Mouse (Mus musculus) neural tube, embryonic 12.5 days (tissue): Measurements from ENCODE around the gene Dusp3. TPM values are rescaled to one million over a fixed set of nuclear protein-coding genes. Genes with fewer than 3 reads are reported as not detected.

Experiments
- ATAC-seq: fragments of 200-750 bp; cut with Nextera tagmentation; 2 replicates; pipeline ENCODE4 v1.8.0; 2017; ENCODE audit warnings: low read depth, mild to moderate bottlenecking, moderate TSS enrichment, moderate library complexity; ENCODE audit not compliant: low FRiP score
- H3K27ac ChIP-seq: fragments of 300-500 bp; sonication (generic); 2 replicates; pipeline ENCODE4 v1.5.1; 2016
- H3K27me3 ChIP-seq: fragments of 300-500 bp; sonication (generic); replicated peaks from 2 replicates; pipeline ENCODE4 v1.6.1; 2016; ENCODE audit warnings: mild to moderate bottlenecking
- H3K36me3 ChIP-seq: fragments of 300-500 bp; sonication (generic); 2 replicates; pipeline ENCODE4 v1.6.1; 2016; ENCODE audit warnings: mild to moderate bottlenecking
- H3K4me1 ChIP-seq: fragments of 300-500 bp; sonication (generic); 2 replicates; pipeline ENCODE4 v1.6.1; 2016
- H3K4me2 ChIP-seq: fragments of 300-500 bp; sonication (generic); replicated peaks from 2 replicates; pipeline ENCODE4 v1.6.1; 2016; ENCODE audit warnings: mild to moderate bottlenecking
- H3K4me3 ChIP-seq: fragments of 300-500 bp; sonication (generic); 2 replicates; pipeline ENCODE4 v1.5.1; 2016
- H3K9ac ChIP-seq: fragments of 300-500 bp; sonication (generic); 2 replicates; pipeline ENCODE4 v1.6.1; 2016; ENCODE audit warnings: mild to moderate bottlenecking
- H3K9me3 ChIP-seq: fragments of 300-500 bp; sonication (generic); 2 replicates; pipeline ENCODE4 v1.6.1; 2016; ENCODE audit warnings: mild to moderate bottlenecking
- WGBS: fragments of 180-500 bp; shearing (Covaris S2); methylation state at CpG from one replicate; pipeline ENCODE4 v1.1.7; 2016; 5-methylcytosine and 5-hydroxymethylcytosine counted together
- polyA plus RNA-seq: library from polyadenylated mRNA; unstranded; fragments of >200 nt; fragmentation: Nextera tagmentation; extraction: Ambion mirVana; gene quantifications from 2 replicates; pipeline ENCODE4 v1.2.1, GENCODE M21; 2016

The Dusp3 gene
- polyA plus RNA-seq, 1 experiment from 2014 or later: 15.6 TPM

- Histone ChIP-seq H3K9me3 (no peaks in the 10 kb centered on the region), H3K9ac (no peak overlapping the region), H3K27me3 (peaks cover 5% of the 10 kb centered on the region; the same call in 1 of the 2 replicates), H3K36me3 (no peaks in the 10 kb centered on the region), H3K4me1 (peaks cover 12% of the 10 kb centered on the region), H3K4me2 (peak overlapping the region; percentile 28), H3K27ac (no peak overlapping the region), H3K4me3 (no peak overlapping the region)
- WGBS: 34% methylated on average over 24 of the region's 24 CpGs
- ATAC-seq: no peak
Observed at GRCm38 (mm10) chr11:101952541-101953341, 34.1 kb downstream of the Dusp3 start.

- Histone ChIP-seq H3K9me3 (no peaks in the 10 kb centered on the region), H3K4me3 (no peak overlapping the region), H3K27ac (no peak overlapping the region), H3K27me3 (peaks cover 5% of the 10 kb centered on the region; the same call in 1 of the 2 replicates), H3K4me1 (peaks cover 12% of the 10 kb centered on the region), H3K36me3 (no peaks in the 10 kb centered on the region), H3K9ac (no peak overlapping the region), H3K4me2 (no peak overlapping the region)
- WGBS: 89% methylated on average over 5 of the region's 5 CpGs
- no peak for ATAC-seq
Observed at GRCm38 (mm10) chr11:101950021-101950420, 36.8 kb downstream of the Dusp3 start.

GRCm38 (mm10) chr11:101946525-101946924, 40.3 kb downstream of the Dusp3 start:
- 21% methylated on average over 5 of the region's 5 CpGs for WGBS

GRCm38 (mm10) chr11:101943055-101943454, 43.8 kb downstream of the Dusp3 start:
- Histone ChIP-seq H3K9ac (no peak overlapping the region), H3K36me3 (no peaks in the 10 kb centered on the region), H3K4me1 (no peaks in the 10 kb centered on the region), H3K4me3 (no peak overlapping the region), H3K9me3 (no peaks in the 10 kb centered on the region), H3K4me2 (no peak overlapping the region), H3K27ac (no peak overlapping the region), H3K27me3 (peaks cover 1% of the 10 kb centered on the region; the same call in 1 of the 2 replicates)
- ATAC-seq: no peak
- 33% methylated on average over 3 of the region's 3 CpGs for WGBS

More at GRCm38 (mm10) chr11:101946525-101946924, 40.3 kb downstream of the Dusp3 start:
- H3K36me3 ChIP-seq: no peaks in the 10 kb centered on the region
- no peaks in the 10 kb centered on the region for H3K9me3 ChIP-seq
- H3K4me3 ChIP-seq: no peak overlapping the region
- no peak overlapping the region for H3K9ac ChIP-seq
- no peak; the same call in 1 of the 2 replicates for ATAC-seq
- H3K4me1 ChIP-seq: no peaks in the 10 kb centered on the region
- peaks cover 5% of the 10 kb centered on the region; the same call in 1 of the 2 replicates for H3K27me3 ChIP-seq
- no peak overlapping the region for H3K27ac ChIP-seq
- no peak overlapping the region for H3K4me2 ChIP-seq

GRCm38 (mm10) chr11:101937108-101937507, 49.7 kb downstream of the Dusp3 start:
- peaks cover 10% of the 10 kb centered on the region for H3K27me3 ChIP-seq
- H3K4me2 ChIP-seq: peak overlapping the region; percentile 70
- H3K27ac ChIP-seq: no peak overlapping the region; the same call in 1 of the 2 replicates
- no peaks in the 10 kb centered on the region for H3K36me3 ChIP-seq
- ATAC-seq: peak; percentile 50; the same call in 1 of the 2 replicates
- H3K9me3 ChIP-seq: no peaks in the 10 kb centered on the region
- under 1% methylated on average over 32 of the region's 32 CpGs for WGBS
- peaks cover 16% of the 10 kb centered on the region for H3K4me1 ChIP-seq
- peak overlapping the region; percentile 35 for H3K4me3 ChIP-seq
- peak overlapping the region; percentile 52 for H3K9ac ChIP-seq

GRCm38 (mm10) chr11:101936421-101936820, 50.4 kb downstream of the Dusp3 start:
- Histone ChIP-seq H3K27ac (no peak overlapping the region), H3K27me3 (peaks cover 10% of the 10 kb centered on the region), H3K36me3 (no peaks in the 10 kb centered on the region), H3K4me3 (no peak overlapping the region), H3K9ac (no peak overlapping the region), H3K4me2 (peak overlapping the region; percentile 70), H3K4me1 (peaks cover 16% of the 10 kb centered on the region), H3K9me3 (no peaks in the 10 kb centered on the region)
- no peak for ATAC-seq
- WGBS: 19% methylated on average over 7 of the region's 7 CpGs

GRCm38 (mm10) chr11:101935743-101936142, 51.1 kb downstream of the Dusp3 start:
- Histone ChIP-seq H3K4me1 (peaks cover 16% of the 10 kb centered on the region), H3K4me2 (no peak overlapping the region), H3K27ac (no peak overlapping the region), H3K4me3 (no peak overlapping the region), H3K9ac (no peak overlapping the region), H3K27me3 (peaks cover 10% of the 10 kb centered on the region), H3K9me3 (no peaks in the 10 kb centered on the region), H3K36me3 (no peaks in the 10 kb centered on the region)
- ATAC-seq: no peak
- 52% methylated on average over 3 of the region's 3 CpGs for WGBS

- no peak for ATAC-seq
- peaks cover 19% of the 10 kb centered on the region; the same call in 1 of the 2 replicates for H3K4me1 ChIP-seq
- no peaks in the 10 kb centered on the region for H3K27me3 ChIP-seq
- H3K27ac ChIP-seq: no peak overlapping the region
- H3K4me3 ChIP-seq: no peak overlapping the region
- no peaks in the 10 kb centered on the region for H3K36me3 ChIP-seq
- 47% methylated on average over 4 of the region's 4 CpGs for WGBS
- no peak overlapping the region for H3K4me2 ChIP-seq
- no peak overlapping the region for H3K9ac ChIP-seq
- no peaks in the 10 kb centered on the region for H3K9me3 ChIP-seq
Observed at GRCm38 (mm10) chr11:101931978-101932377, 54.8 kb downstream of the Dusp3 start.

GRCm38 (mm10) chr11:101928030-101928762, 58.6 kb downstream of the Dusp3 start:
- H3K4me3 ChIP-seq: no peak overlapping the region
- H3K4me2 ChIP-seq: peak overlapping the region; percentile 16; the same call in 1 of the 2 replicates
- 25% methylated on average over 25 of the region's 25 CpGs for WGBS
- H3K4me1 ChIP-seq: 0 out of 2 replicates have a peak, but pooled peaks cover 13% of the 10 kb centered on the region
- no peak for ATAC-seq
- no peaks in the 10 kb centered on the region for H3K36me3 ChIP-seq
- H3K27me3 ChIP-seq: no peaks in the 10 kb centered on the region
- no peaks in the 10 kb centered on the region for H3K9me3 ChIP-seq
- no peak overlapping the region for H3K27ac ChIP-seq
- no peak overlapping the region for H3K9ac ChIP-seq

GRCm38 (mm10) chr11:101926951-101927589, 59.7 kb downstream of the Dusp3 start:
- Histone ChIP-seq H3K4me3 (no peak overlapping the region), H3K9me3 (no peaks in the 10 kb centered on the region), H3K27ac (no peak overlapping the region), H3K9ac (no peak overlapping the region), H3K4me1 (0 out of 2 replicates have a peak, but pooled peaks cover 13% of the 10 kb centered on the region), H3K36me3 (no peaks in the 10 kb centered on the region), H3K4me2 (no peak overlapping the region), H3K27me3 (no peaks in the 10 kb centered on the region)
- ATAC-seq: no peak
- WGBS: 81% methylated on average over 10 of the region's 10 CpGs

GRCm38 (mm10) chr11:101925636-101926035, 61.2 kb downstream of the Dusp3 start:
- no peak overlapping the region for H3K9ac ChIP-seq
- H3K27ac ChIP-seq: no peak overlapping the region
- H3K9me3 ChIP-seq: no peaks in the 10 kb centered on the region
- ATAC-seq: no peak
- no peaks in the 10 kb centered on the region for H3K36me3 ChIP-seq
- no peak overlapping the region for H3K4me3 ChIP-seq
- 0 out of 2 replicates have a peak, but pooled peaks cover 3% of the 10 kb centered on the region for H3K27me3 ChIP-seq
- WGBS: 62% methylated on average over 6 of the region's 6 CpGs
- H3K4me2 ChIP-seq: no peak overlapping the region
- 0 out of 2 replicates have a peak, but pooled peaks cover 13% of the 10 kb centered on the region for H3K4me1 ChIP-seq
